Mouse (Mus musculus) neural tube, embryonic 11.5 days (tissue): ENCODE measurements around the gene Cd96. TPM values are rescaled to one million over a fixed set of nuclear protein-coding genes. Genes with fewer than 3 reads are reported as not detected.
"Not testable (repeated sequence)": the region's sequence is repeated elsewhere in the genome, so short reads cannot be mapped to it uniquely, and the experiment has no call there.

Source experiments
- ATAC-seq: fragments of 200-750 bp; cut with Nextera tagmentation; 2 replicates; pipeline ENCODE4 v1.8.0; 2017; ENCODE audit warnings: moderate number of reproducible peaks, mild to moderate bottlenecking, moderate TSS enrichment, moderate library complexity; ENCODE audit not compliant: insufficient read depth, low FRiP score, low TSS enrichment
- DNase-seq: peaks from one replicate; pipeline ENCODE4 v3.0.0-alpha.2; 2015; ENCODE audit warnings: low spot score
- H3K27ac ChIP-seq: fragments of 300-500 bp; sonication (generic); 2 replicates; pipeline ENCODE4 v1.5.1; 2014; ENCODE audit warnings: low read depth, mild to moderate bottlenecking, low read length
- H3K27me3 ChIP-seq: fragments of 300-500 bp; sonication (generic); 2 replicates; pipeline ENCODE4 v1.6.1; 2014; ENCODE audit warnings: mild to moderate bottlenecking, low read length, mixed read lengths; ENCODE audit not compliant: control insufficient read depth, insufficient read depth
- H3K36me3 ChIP-seq: fragments of 300-500 bp; sonication (generic); 2 replicates; pipeline ENCODE4 v1.6.1; 2014; ENCODE audit warnings: mild to moderate bottlenecking, low read length, moderate library complexity, mixed read lengths; ENCODE audit not compliant: control insufficient read depth, insufficient read depth
- H3K4me1 ChIP-seq: fragments of 300-500 bp; sonication (generic); 2 replicates; pipeline ENCODE4 v1.6.1; 2014; ENCODE audit warnings: low read length, mixed read lengths; ENCODE audit not compliant: control insufficient read depth, insufficient read depth
- H3K4me2 ChIP-seq: fragments of 300-500 bp; sonication (generic); 2 replicates; pipeline ENCODE4 v1.6.1; 2014; ENCODE audit warnings: low read depth, mild to moderate bottlenecking, moderate library complexity
- H3K4me3 ChIP-seq: fragments of 300-500 bp; sonication (generic); 2 replicates; pipeline ENCODE4 v1.5.1; 2014; ENCODE audit warnings: low read depth, low read length
- H3K9ac ChIP-seq: fragments of 300-500 bp; sonication (generic); 2 replicates; pipeline ENCODE4 v1.6.1; 2014; ENCODE audit warnings: mild to moderate bottlenecking, low read length
- H3K9me3 ChIP-seq: fragments of 300-500 bp; sonication (generic); 2 replicates; pipeline ENCODE4 v1.6.1; 2016; ENCODE audit warnings: low read length; ENCODE audit not compliant: control insufficient read depth
- WGBS: fragments of 180-500 bp; shearing (Covaris S2); extraction: QIAGEN DNeasy Blood & Tissue Kit; methylation state at CpG from one replicate; pipeline ENCODE4 v1.1.7; 2014; 5-methylcytosine and 5-hydroxymethylcytosine counted together
- polyA plus RNA-seq: library from polyadenylated mRNA; unstranded; fragments of >200 nt; fragmentation: Nextera tagmentation; extraction: Ambion mirVana; gene quantifications from 2 replicates; pipeline ENCODE4 v1.2.1, GENCODE M21; 2014

Gene Cd96
- polyA plus RNA-seq = 0.11 and 0.24 TPM in 2 replicates

GRCm38 (mm10) chr16:46120020-46120419, at the start of gene Cd96:
Gene Cd96, minus strand, starts transcription at chr16:46120251.
- ATAC-seq = no peak
- no peaks in the 10 kb centered on the region for H3K4me1 ChIP-seq
- no peaks in the 10 kb centered on the region for H3K27me3 ChIP-seq
- H3K36me3 ChIP-seq = no peaks in the 10 kb centered on the region
- no peak within 1 kb of the TSS for H3K4me2 ChIP-seq
- H3K9me3 ChIP-seq = no peaks in the 10 kb centered on the region
- no peak within 1 kb of the TSS for H3K9ac ChIP-seq
- H3K4me3 ChIP-seq = no peak within 1 kb of the TSS
- no peak for DNase-seq
- WGBS = 82% methylated on average over 10 of the region's 10 CpGs
- no peak within 1 kb of the TSS for H3K27ac ChIP-seq

GRCm38 (mm10) chr16:46166971-46167370, 46.9 kb upstream of the Cd96 start:
- Histone ChIP-seq H3K4me1 (no peaks in the 10 kb centered on the region), H3K9me3 (no peaks in the 10 kb centered on the region), H3K36me3 (no peaks in the 10 kb centered on the region), H3K27ac (no peak overlapping the region), H3K4me2 (no peak overlapping the region), H3K27me3 (no peaks in the 10 kb centered on the region), H3K4me3 (no peak overlapping the region), H3K9ac (no peak overlapping the region)
- ATAC-seq = no peak
- no peak for DNase-seq
- WGBS = 87% methylated on average over 3 of the region's 3 CpGs

DNA sequence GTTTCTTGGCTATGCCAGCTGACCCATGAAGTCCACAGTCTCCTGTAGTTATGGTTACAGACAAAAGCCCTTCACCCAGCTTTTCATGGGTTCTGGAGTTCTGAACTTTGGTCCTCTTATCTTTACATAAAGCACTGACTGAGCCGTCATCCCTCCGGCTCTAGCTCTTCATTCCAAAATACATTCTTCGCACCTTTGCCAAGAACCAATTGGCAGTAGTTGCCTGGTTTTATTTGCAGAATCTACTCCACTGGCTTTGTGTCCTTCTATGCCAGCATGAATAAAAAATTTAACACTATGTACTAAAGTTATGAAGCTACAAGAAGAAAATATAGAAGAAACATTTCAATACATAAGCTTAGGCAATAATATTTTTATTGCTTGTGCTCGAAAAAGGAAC, 45.3 kb upstream of the Cd96 start:
- no peaks in the 10 kb centered on the region for H3K27me3 ChIP-seq
- H3K9ac ChIP-seq = no peak overlapping the region
- ATAC-seq = no peak
- H3K4me3 ChIP-seq = no peak overlapping the region
- H3K4me2 ChIP-seq = no peak overlapping the region
- no peak for DNase-seq
- WGBS = 91% methylated on average over 4 of the region's 4 CpGs
- H3K4me1 ChIP-seq = no peaks in the 10 kb centered on the region
- H3K9me3 ChIP-seq = no peaks in the 10 kb centered on the region
- H3K27ac ChIP-seq = no peak overlapping the region
- H3K36me3 ChIP-seq = no peaks in the 10 kb centered on the region

- H3K36me3 ChIP-seq, H3K4me1 ChIP-seq, H3K9me3 ChIP-seq, H3K27me3 ChIP-seq, DNase-seq, H3K4me3 ChIP-seq, ATAC-seq, H3K9ac ChIP-seq, H3K4me2 ChIP-seq, H3K27ac ChIP-seq: not testable (repeated sequence)
- WGBS = 96% methylated on average over 9 of the region's 16 CpGs
Observed at GRCm38 (mm10) chr16:46154832-46155231, 34.8 kb upstream of the Cd96 start, which contains the start of gene Gm4737. Gene Gm4737, minus strand, starts transcription at chr16:46155077.

DNA sequence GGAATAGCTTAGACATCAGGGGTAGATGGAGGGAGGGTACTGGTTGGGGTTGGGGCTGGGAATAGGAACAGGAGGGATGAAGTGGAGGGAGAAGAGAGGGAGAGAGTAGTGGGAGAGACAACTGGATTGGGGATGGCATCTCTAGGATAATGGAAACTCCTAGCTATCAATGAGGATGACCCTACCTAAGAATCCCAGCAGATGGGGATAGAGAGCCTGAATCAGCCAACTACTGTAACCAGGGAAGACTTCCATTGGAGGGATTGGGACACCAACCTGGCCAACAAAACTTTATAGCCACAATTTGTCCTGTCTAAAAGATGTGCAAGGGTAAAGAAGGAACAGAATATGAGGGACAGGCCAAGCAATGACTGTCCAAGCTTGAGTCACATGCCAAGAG, 31.1 kb upstream of the Cd96 start:
- Histone ChIP-seq H3K9me3 (no peaks in the 10 kb centered on the region), H3K4me1 (no peaks in the 10 kb centered on the region), H3K27ac (no peak overlapping the region), H3K4me2 (no peak overlapping the region), H3K4me3 (no peak overlapping the region), H3K9ac (no peak overlapping the region), H3K27me3 (no peaks in the 10 kb centered on the region), H3K36me3 (no peaks in the 10 kb centered on the region)
- no peak for DNase-seq
- ATAC-seq = no peak

DNA sequence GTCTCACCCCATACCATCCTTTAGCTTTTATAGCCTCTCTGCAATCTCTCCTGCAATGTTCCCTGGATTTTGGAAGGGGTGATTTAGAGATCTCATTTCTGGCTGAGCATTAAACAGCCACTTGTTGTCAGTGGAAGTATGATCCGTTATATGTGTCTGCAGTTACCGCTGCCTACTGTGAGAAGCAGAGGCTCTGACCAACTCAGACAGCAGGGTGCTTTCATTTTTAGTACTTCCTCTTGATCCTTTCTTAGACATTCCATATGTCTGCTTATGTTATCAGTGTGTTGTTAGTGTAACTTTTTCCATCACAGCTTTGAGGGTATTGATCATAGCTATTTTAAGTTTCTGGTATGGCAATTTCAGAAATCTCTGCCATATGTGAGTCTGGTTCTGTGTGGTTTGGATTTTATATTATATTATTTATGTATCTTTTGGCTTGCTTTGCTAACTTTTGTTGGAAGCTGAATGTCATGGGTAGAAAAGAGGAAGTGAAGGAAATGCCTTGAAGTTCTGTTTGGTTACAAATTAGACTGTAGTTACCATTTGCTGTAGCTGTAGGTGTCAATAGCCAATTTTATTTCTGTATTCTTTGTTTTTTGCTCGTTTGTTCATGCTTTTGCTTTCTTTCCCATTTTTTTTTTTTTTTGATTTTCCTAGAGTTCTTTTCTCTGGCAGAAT, 28.8 kb upstream of the Cd96 start:
- no peak overlapping the region for H3K9ac ChIP-seq
- H3K4me2 ChIP-seq = no peak overlapping the region
- DNase-seq (no peak), ATAC-seq (no peak)
- no peak overlapping the region for H3K27ac ChIP-seq
- H3K4me1 ChIP-seq = no peaks in the 10 kb centered on the region
- no peaks in the 10 kb centered on the region for H3K9me3 ChIP-seq
- H3K27me3 ChIP-seq = no peaks in the 10 kb centered on the region
- no peaks in the 10 kb centered on the region for H3K36me3 ChIP-seq
- WGBS = 74% methylated on average over 3 of the region's 3 CpGs
- H3K4me3 ChIP-seq = no peak overlapping the region

DNA sequence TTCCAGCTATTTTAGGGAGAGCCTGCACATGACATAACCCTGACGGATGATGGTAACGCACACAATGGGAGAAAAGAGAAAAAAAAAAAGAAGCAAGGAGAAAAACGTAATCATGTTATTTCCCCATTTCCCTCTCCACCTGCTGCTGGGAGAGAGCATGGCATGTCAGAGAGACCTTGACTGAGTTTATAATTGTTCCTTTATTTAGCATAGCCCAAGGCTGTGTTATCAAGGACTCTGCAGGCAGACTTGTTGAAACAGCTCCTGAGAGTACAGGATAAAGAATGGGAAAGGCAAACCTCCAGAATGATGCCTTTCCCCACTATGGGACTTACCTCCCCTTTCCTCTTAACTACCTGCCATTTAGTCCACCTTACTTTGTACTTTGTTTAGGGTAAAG, 26.9 kb upstream of the Cd96 start:
- Histone ChIP-seq H3K9me3 (no peaks in the 10 kb centered on the region), H3K4me3 (no peak overlapping the region), H3K27ac (no peak overlapping the region), H3K36me3 (no peaks in the 10 kb centered on the region), H3K9ac (no peak overlapping the region), H3K4me2 (no peak overlapping the region), H3K4me1 (no peaks in the 10 kb centered on the region), H3K27me3 (no peaks in the 10 kb centered on the region)
- ATAC-seq (no peak), DNase-seq (no peak)
- WGBS = 74% methylated on average over 3 of the region's 3 CpGs

DNA sequence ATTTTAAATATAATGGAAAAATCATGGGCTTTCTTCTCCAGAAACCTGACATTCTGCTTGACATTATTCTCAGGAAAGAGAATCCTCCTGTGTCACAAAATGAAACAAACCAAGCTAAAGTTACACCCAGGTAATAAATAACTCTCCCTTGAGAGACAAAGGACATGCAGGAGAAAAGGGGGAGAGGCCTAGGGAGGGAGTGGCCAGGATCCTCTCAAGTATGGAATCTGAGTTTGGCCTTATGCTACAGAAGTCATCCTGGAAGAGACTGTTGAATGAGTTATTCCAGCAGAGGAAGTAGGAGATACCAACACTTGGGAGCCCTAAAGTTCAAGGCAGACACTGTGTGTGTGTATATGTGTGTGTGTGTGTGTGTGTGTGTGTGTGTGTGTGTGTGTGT, 2.2 kb upstream of the Cd96 start:
- Histone ChIP-seq H3K4me1 (no peaks in the 10 kb centered on the region), H3K27me3 (no peaks in the 10 kb centered on the region), H3K36me3 (no peaks in the 10 kb centered on the region), H3K4me3 (no peak overlapping the region), H3K9ac (no peak overlapping the region), H3K9me3 (no peaks in the 10 kb centered on the region), H3K27ac (no peak overlapping the region), H3K4me2 (no peak overlapping the region)
- ATAC-seq (no peak), DNase-seq (no peak)

- Histone ChIP-seq H3K9me3 (no peaks in the 10 kb centered on the region), H3K9ac (no peak overlapping the region), H3K36me3 (no peaks in the 10 kb centered on the region), H3K4me1 (no peaks in the 10 kb centered on the region), H3K4me3 (no peak overlapping the region), H3K4me2 (no peak overlapping the region), H3K27ac (no peak overlapping the region), H3K27me3 (no peaks in the 10 kb centered on the region)
- DNase-seq (peak; percentile 44), ATAC-seq (0 out of 2 replicates have a peak, but pooled peaks have one; percentile 50)
- 40% methylated on average over 2 of the region's 2 CpGs for WGBS
Observed at GRCm38 (mm10) chr16:46121420-46121819, 1.4 kb upstream of the Cd96 start.
